Mouse (Mus musculus) liver, embryonic 16.5 days (tissue): ENCODE measurements around the gene Tmem273. TPM values are rescaled to one million over a fixed set of nuclear protein-coding genes. Genes with fewer than 3 reads are reported as not detected.

Experiments used
- ATAC-seq: fragments of 200-750 bp; cut with Nextera tagmentation; 2 replicates; pipeline ENCODE4 v1.8.0; 2017; ENCODE audit warnings: low read depth, mild to moderate bottlenecking, moderate number of reproducible peaks, moderate library complexity
- H3K27ac ChIP-seq: fragments of 300-500 bp; sonication (generic); 2 replicates; pipeline ENCODE4 v1.5.1; 2014; ENCODE audit warnings: mild to moderate bottlenecking, low read length
- H3K27me3 ChIP-seq: fragments of 300-500 bp; sonication (generic); 2 replicates; pipeline ENCODE4 v1.6.1; 2014; ENCODE audit warnings: low read depth, low read length, mixed read lengths; ENCODE audit not compliant: control insufficient read depth, insufficient read depth
- H3K36me3 ChIP-seq: fragments of 300-500 bp; sonication (generic); 2 replicates; pipeline ENCODE4 v1.6.1; 2014; ENCODE audit warnings: mild to moderate bottlenecking; ENCODE audit not compliant: control insufficient read depth, insufficient read depth
- H3K4me1 ChIP-seq: fragments of 300-500 bp; sonication (generic); 2 replicates; pipeline ENCODE4 v1.6.1; 2014; ENCODE audit warnings: low read depth, low read length, mixed read lengths; ENCODE audit not compliant: control insufficient read depth
- H3K4me2 ChIP-seq: fragments of 300-500 bp; sonication (generic); 2 replicates; pipeline ENCODE4 v1.6.1; 2014; ENCODE audit warnings: low read depth, low read length, mixed read lengths
- H3K4me3 ChIP-seq: fragments of 300-500 bp; sonication (generic); 2 replicates; pipeline ENCODE4 v1.5.1; 2014; ENCODE audit warnings: low read depth, mild to moderate bottlenecking, low read length
- H3K9ac ChIP-seq: fragments of 300-500 bp; sonication (generic); 2 replicates; pipeline ENCODE4 v1.6.1; 2014; ENCODE audit warnings: low read depth, low read length
- H3K9me3 ChIP-seq: fragments of 300-500 bp; sonication (generic); replicated peaks from 2 replicates; pipeline ENCODE4 v1.6.1; 2016; ENCODE audit warnings: low read length; ENCODE audit not compliant: control insufficient read depth
- WGBS: fragments of 180-500 bp; shearing (Covaris S2); extraction: QIAGEN DNeasy Blood & Tissue Kit; methylation state at CpG from one replicate; pipeline ENCODE4 v1.1.7; 2014; ENCODE audit not compliant: insufficient replicate concordance; 5-methylcytosine and 5-hydroxymethylcytosine counted together
- polyA plus RNA-seq: library from polyadenylated mRNA; unstranded; fragments of >200 nt; fragmentation: Nextera tagmentation; extraction: Ambion mirVana; gene quantifications from 2 replicates; pipeline ENCODE4 v1.2.1, GENCODE M21; 2015

Tmem273 gene
- polyA plus RNA-seq, 1 experiment from 2014 or later: 1.6 TPM

DNA sequence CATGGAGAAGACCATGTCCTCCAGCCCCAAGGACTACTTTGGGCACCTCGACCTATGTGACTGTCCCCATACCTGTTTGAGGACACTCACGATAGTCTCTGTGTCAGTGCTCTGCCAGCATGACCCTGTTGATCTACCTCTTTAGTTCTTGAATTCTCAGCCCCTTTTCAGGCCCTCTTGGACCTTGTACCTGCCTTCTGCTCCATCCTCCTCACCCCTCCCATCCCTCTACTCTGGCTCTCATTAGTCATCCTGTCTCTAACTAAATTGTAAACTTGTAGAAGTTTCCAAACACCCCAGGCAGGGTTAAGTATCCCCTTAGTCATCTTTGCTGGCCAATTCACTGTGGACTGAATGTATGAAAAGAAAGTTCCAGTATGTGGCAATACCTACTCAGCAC lies 12.0 kb downstream of the Tmem273 start:
- no peak overlapping the region for H3K4me2 ChIP-seq
- WGBS: 37% methylated on average over 2 of the region's 2 CpGs
- H3K27ac ChIP-seq: no peak overlapping the region
- ATAC-seq: no peak
- H3K4me3 ChIP-seq: no peak overlapping the region
- no peaks in the 10 kb centered on the region for H3K36me3 ChIP-seq
- H3K4me1 ChIP-seq: no peaks in the 10 kb centered on the region
- H3K27me3 ChIP-seq: no peaks in the 10 kb centered on the region
- no peak overlapping the region for H3K9ac ChIP-seq
- no peaks in the 10 kb centered on the region for H3K9me3 ChIP-seq

DNA sequence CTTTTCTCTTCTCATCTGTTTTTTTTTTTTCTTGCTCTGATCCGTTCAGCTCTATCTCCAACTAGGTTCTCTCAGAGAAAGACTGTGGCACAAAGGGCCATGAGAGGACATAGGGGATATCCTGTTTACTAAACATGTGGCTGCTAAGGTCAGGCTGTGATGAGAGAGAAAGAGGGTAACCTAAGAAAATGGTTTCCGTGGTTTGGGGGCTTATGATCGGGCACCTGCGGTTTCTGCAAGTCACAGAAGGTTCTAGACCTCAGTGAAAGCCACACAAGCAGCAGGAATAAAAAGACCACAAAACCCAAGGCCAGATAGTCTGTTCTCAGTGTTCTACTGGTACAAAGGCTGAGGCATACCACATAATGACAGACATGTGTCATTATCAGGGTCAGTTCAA lies 12.6 kb downstream of the Tmem273 start:
- H3K9ac ChIP-seq: no peak overlapping the region
- no peak overlapping the region for H3K4me3 ChIP-seq
- 28% methylated on average over 4 of the region's 4 CpGs for WGBS
- no peaks in the 10 kb centered on the region for H3K9me3 ChIP-seq
- no peaks in the 10 kb centered on the region for H3K4me1 ChIP-seq
- no peaks in the 10 kb centered on the region for H3K36me3 ChIP-seq
- H3K4me2 ChIP-seq: no peak overlapping the region
- H3K27me3 ChIP-seq: no peaks in the 10 kb centered on the region
- no peak for ATAC-seq
- H3K27ac ChIP-seq: no peak overlapping the region

DNA sequence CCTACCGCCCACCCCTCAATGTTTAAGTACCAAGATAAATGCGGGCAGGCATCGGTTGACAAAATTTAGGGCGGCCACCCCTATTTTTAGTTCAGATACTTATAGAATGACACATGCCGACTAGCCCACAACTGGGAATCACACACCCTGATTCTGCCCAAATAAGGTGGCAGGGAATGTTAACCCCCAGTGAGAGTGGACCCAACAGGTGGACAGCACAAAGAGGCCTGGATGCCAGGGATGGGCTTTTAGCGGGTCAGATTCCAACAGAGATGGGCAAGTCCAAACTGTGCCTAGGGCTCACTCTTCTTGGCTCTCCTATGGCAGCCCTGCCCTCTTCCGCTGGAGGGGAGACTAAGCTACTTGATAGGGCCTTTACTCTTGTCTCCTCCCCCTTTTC lies 14.3 kb downstream of the Tmem273 start:
- no peaks in the 10 kb centered on the region for H3K4me1 ChIP-seq
- no peaks in the 10 kb centered on the region for H3K36me3 ChIP-seq
- no peak for ATAC-seq
- H3K4me3 ChIP-seq: no peak overlapping the region
- no peak overlapping the region for H3K9ac ChIP-seq
- no peaks in the 10 kb centered on the region for H3K27me3 ChIP-seq
- no peak overlapping the region for H3K4me2 ChIP-seq
- no peak overlapping the region for H3K27ac ChIP-seq
- H3K9me3 ChIP-seq: no peaks in the 10 kb centered on the region
- WGBS: 67% methylated on average over 7 of the region's 7 CpGs

DNA sequence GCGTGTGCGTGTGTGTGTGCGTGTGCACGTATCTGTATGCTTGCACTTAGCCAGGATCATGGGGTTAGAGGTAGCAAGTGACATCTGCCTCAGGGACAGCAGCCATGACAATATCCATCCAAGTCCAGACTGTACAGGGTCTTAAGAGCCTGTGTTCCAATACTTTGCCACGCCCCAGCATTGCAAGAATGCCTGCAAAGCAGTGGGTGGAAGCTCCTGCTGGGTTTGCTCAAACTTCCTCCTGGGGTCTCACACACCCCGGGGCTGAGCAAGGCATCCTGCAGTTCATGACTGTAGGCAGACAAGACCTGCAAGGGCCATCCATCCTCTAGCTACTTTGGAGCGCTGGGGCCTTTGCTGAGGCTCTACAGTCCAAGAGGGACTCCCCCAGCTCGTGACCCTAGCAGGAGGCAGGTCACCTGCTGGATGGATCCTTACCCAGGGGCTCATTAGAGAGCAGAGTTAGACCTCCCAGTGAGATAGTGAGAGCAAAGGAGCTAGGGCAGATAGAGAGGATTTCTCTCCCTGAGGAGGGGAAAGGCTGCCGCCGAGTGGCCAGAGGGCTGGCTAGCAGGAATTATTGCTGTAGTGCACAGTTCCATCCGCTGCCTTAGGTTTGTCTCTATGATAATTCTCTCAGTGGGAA lies 15.4 kb downstream of the Tmem273 start:
- no peak for ATAC-seq
- H3K9me3 ChIP-seq: no peaks in the 10 kb centered on the region
- H3K36me3 ChIP-seq: no peaks in the 10 kb centered on the region
- H3K4me3 ChIP-seq: no peak overlapping the region
- H3K27me3 ChIP-seq: no peaks in the 10 kb centered on the region
- 51% methylated on average over 11 of the region's 11 CpGs for WGBS
- H3K4me1 ChIP-seq: no peaks in the 10 kb centered on the region
- no peak overlapping the region for H3K27ac ChIP-seq
- H3K9ac ChIP-seq: no peak overlapping the region
- H3K4me2 ChIP-seq: no peak overlapping the region

DNA sequence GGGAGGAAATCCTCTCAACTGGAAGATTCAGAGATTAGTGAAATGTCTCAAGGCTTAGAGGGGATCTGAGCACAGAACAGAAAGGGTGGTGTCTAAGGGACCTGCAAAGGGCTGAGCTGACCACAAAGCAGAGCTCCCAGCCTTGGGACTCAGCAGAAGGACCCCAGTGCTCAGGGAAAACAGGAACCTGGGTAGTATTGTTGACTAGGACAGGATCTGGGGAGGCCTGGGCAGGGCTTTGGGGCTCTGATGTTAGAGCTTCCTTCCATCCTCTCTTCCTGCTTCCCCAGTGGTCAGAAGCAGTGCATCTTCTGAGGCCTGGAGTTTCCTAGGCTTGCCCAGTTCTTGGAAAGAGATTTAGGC lies 15.9 kb downstream of the Tmem273 start:
- H3K4me3 ChIP-seq: no peak overlapping the region
- no peaks in the 10 kb centered on the region for H3K4me1 ChIP-seq
- no peak overlapping the region for H3K4me2 ChIP-seq
- no peak overlapping the region for H3K9ac ChIP-seq
- no peak for ATAC-seq
- H3K27ac ChIP-seq: no peak overlapping the region
- H3K27me3 ChIP-seq: no peaks in the 10 kb centered on the region
- no peaks in the 10 kb centered on the region for H3K9me3 ChIP-seq
- no peaks in the 10 kb centered on the region for H3K36me3 ChIP-seq

GRCm38 (mm10) chr14:32810111-32810510 lies 24.3 kb downstream of the Tmem273 start:
- Histone ChIP-seq H3K4me3 (no peak overlapping the region), H3K4me2 (no peak overlapping the region), H3K4me1 (no peaks in the 10 kb centered on the region), H3K36me3 (no peaks in the 10 kb centered on the region), H3K9me3 (no peaks in the 10 kb centered on the region), H3K27ac (no peak overlapping the region), H3K27me3 (no peaks in the 10 kb centered on the region), H3K9ac (no peak overlapping the region)
- ATAC-seq: no peak

DNA sequence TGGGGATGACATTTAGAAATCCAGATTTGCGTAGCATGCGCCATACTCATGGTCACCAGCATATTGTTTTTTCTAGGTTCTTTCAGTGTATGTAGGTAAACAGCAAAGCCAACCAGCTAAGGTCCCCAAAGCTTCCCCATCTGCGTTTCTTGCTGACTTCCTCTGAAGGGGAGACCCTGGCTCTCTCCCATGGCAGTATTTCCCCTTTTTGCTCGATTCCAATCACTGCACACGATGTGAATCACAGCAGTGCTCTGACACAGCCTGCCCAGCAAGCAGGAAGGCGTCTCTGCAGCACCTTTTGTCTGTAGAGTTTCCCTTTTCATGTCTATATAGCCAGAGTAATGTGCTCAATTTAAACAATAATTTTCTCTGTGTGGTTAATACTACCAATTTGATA lies 26.7 kb downstream of the Tmem273 start:
- Histone ChIP-seq H3K36me3 (no peaks in the 10 kb centered on the region), H3K4me1 (no peaks in the 10 kb centered on the region), H3K9ac (no peak overlapping the region), H3K9me3 (no peaks in the 10 kb centered on the region), H3K27ac (no peak overlapping the region), H3K27me3 (no peaks in the 10 kb centered on the region), H3K4me2 (no peak overlapping the region), H3K4me3 (no peak overlapping the region)
- ATAC-seq: no peak
- 33% methylated on average over 6 of the region's 6 CpGs for WGBS

DNA sequence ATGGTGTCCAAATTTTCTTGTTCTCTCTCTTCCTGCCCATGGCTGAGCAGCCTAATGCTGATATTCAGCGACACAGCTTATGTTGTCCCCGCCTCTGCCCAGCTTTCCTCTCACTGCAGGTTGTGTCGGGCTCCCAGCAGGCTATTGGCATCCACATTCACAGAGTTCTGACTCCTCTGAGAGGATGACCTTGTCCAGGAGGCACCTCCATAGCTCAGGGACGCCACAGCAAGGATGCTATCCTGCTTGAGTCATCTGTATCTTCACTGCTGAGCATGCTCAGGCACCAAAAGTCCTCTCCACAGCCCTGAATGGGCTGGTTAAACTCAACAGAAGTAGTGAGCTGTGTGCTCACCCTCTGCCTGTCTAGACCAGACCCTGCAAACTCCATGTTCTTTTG lies 29.2 kb downstream of the Tmem273 start:
- H3K9ac ChIP-seq: no peak overlapping the region
- no peaks in the 10 kb centered on the region for H3K36me3 ChIP-seq
- H3K4me1 ChIP-seq: no peaks in the 10 kb centered on the region
- 45% methylated on average over 4 of the region's 4 CpGs for WGBS
- H3K27me3 ChIP-seq: no peaks in the 10 kb centered on the region
- ATAC-seq: no peak
- H3K4me2 ChIP-seq: no peak overlapping the region
- no peak overlapping the region for H3K27ac ChIP-seq
- H3K9me3 ChIP-seq: no peaks in the 10 kb centered on the region
- no peak overlapping the region for H3K4me3 ChIP-seq

DNA sequence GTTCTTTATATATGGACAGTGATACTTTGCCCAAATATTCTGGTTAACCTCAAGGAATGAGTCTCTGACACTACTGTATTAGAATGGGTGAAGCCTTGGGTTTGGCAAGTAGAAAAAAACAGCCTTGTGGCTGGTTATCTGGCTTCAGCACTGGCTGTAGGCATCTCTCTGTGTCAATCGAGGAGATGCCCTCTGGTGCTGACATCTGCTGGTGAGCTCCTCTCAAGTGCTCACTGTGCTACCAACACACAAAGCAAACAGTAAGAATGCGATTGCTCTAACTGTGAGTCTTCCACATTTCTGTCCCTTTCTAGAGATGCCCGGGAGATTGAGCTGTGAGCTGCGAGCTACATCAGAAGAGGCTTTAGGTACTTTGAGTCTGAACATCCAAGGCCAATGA lies 30.8 kb downstream of the Tmem273 start:
- Histone ChIP-seq H3K9me3 (no peaks in the 10 kb centered on the region), H3K4me1 (no peaks in the 10 kb centered on the region), H3K9ac (no peak overlapping the region), H3K4me2 (no peak overlapping the region), H3K27ac (no peak overlapping the region), H3K36me3 (no peaks in the 10 kb centered on the region), H3K4me3 (no peak overlapping the region), H3K27me3 (no peaks in the 10 kb centered on the region)
- ATAC-seq: no peak
- 58% methylated on average over 4 of the region's 4 CpGs for WGBS

DNA sequence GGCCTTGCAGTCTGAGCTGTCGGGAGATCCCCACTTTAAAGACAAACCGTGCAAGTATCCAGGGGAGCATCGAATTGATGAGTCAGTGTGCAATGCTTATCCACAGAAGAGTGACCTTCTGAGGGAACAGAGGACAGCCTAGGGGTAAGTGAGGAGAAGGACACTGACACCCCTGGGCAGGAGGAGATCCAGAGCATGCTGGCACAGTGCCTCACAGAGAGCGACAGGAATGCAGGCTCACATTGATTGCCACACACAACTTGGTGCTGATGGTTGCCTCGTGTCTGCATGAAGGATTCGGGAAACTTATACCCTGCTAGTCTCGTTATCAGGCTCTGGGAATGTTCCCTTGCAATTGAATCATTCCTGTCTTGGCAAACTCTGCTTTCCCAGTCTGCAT lies 31.5 kb downstream of the Tmem273 start:
- Histone ChIP-seq H3K9me3 (no peaks in the 10 kb centered on the region), H3K4me2 (no peak overlapping the region), H3K27ac (no peak overlapping the region), H3K4me3 (no peak overlapping the region), H3K9ac (no peak overlapping the region), H3K36me3 (no peaks in the 10 kb centered on the region), H3K27me3 (no peaks in the 10 kb centered on the region), H3K4me1 (no peaks in the 10 kb centered on the region)
- no peak for ATAC-seq
- WGBS: 51% methylated on average over 7 of the region's 7 CpGs
